Mouse (Mus musculus) skeletal muscle tissue, adult 2 months (tissue): ENCODE data around the gene Gipc3.

Source experiments
- DNase-seq: peaks from one replicate; pipeline ENCODE4 v3.0.0-alpha.2; 2012; ENCODE audit warnings: low read depth, low spot score

Gipc3 gene

DNA sequence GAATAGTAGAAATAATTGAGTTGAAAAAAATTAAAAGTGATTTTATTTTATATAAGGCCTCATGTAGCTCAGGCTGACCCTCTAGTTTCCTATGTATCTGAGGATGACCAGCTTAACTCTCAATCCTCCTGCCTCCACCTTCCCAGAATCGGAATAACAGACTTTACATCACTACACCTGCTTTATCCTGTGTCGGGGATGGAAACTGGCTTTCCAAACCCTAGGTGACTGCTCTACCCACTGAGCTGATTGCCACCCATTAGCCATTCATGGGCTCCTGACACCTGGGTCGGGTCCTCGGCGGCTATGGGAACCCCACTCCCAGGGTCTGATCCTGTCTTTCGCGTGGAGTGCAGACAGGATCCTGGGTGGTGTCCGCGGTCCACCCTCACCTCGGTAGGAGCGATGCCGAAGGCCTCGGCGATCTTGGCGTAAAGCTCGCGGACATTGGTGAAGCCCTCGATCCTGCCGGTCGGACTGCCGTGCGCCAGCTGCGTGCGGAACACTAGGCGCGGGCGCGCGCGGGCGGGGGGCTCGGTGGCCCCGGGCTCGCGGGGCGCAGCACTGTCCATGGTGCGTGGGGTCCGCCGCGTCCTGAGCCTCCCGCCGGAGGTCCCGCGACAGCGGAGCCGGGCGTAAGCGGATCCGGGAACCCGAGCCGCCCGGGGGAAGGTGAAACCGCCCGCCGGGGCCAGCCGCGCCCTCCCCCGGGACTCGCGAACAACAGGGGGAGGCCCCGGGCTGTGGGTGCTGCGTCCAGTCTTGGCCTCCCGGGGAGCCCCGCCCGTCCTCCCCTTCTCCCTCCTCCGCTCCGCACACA, at the start of gene Gipc3:
Gipc3 (minus strand) TSS at position 581 of the 820 bp plus-strand sequence.
- DNase-seq, result no peak

DNA sequence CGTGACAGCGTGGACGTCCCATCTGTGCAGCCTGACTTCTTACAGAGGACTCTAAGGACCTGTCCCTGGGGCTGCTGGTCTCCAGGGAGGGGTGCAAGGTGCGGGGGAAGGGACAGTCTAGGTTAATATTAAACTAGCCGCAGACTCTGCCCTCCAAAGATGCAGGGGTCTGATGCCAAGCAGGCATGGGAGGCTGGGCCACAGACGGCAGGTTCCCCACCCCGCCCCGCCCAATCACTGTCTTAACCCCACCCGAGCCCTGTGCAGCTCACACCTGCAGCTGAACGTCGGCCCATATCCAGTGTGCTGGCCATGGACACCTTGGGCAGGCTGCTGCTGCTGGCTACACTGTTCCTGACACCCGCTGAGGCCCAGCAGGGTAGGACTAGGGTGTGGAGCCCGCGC, 49.7 kb upstream of the Gipc3 start, which contains the start of gene Smim24:
Smim24 (plus strand) TSS at position 271 of the 405 bp plus-strand sequence.
- no peak for DNase-seq

DNA sequence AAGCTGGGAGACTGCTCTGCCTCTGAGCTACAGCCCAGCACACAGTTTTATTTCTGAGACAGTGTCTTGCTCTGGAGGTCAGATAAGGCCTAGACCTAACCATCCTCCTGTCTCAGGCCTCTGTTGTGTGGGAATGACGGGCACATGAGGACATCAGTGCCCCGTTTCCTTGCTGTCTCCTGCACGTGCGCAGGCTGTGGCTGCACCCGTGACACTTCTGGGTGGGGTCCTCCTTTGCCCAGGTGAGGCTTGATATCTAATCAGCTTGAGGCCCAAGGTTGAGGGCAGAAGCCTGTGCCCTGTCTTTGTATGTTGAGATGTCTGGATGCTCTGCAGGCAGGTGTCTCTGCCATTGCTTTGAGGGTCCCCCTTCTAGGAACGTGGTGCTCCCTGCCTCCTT, 49.2 kb upstream of the Gipc3 start:
- DNase-seq, result no peak

DNA sequence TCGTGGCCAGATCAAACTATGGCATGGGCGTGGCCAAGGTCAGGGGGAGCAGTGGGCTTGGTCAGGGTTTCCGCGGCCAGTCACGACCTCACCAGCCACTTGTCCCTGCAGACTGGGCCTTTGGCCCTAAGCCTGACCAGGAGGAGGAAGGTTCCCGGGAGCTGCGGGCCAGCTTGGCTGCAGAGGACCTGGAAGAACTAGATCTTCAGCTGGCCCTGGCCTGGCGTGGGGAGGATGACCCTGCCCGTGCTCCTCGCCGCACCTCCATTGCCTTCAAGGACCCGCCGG, 47.6 kb upstream of the Gipc3 start:
- no peak for DNase-seq

DNA sequence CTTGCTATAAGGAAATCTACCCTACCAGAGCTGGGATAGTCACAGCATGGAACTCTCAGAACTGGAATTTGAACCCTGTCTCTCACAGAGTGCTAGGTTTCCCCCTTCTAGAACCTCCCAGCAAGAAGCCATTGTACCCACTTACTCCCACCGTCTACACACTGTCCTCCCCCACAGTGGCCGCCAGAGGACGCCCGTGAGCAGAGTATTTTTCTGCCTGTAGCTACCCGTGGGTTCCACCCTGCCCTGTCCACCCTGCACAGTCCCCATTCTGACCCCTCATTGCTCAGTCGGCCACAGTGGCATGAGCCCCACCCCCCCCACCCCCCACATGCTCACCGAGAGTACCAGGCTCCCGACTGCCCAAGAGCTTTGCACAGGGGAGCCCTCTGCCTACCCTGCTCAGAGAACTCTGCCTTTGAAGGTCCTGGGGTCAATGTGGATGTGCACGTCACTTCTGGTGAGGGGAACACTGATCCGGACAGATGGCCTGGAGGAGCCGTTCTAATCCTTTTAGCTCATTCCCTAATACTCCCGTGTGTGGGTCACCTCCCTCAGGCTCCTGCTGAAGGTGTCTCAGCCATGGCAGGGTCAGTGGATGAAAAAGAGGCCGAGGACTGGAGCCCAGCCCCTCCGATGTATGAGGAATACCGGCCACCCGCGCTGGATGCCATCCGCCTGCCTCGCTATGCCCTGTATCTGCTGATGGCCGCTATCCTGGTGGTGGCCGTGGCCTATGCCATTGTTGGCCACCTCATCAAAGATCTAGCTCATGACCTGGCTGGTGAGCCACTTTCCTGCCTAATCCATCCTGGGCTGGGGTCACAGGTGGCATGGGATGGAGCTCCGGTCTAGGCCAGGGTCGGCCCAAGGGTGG, 47.0 kb upstream of the Gipc3 start:
- no peak for DNase-seq

DNA sequence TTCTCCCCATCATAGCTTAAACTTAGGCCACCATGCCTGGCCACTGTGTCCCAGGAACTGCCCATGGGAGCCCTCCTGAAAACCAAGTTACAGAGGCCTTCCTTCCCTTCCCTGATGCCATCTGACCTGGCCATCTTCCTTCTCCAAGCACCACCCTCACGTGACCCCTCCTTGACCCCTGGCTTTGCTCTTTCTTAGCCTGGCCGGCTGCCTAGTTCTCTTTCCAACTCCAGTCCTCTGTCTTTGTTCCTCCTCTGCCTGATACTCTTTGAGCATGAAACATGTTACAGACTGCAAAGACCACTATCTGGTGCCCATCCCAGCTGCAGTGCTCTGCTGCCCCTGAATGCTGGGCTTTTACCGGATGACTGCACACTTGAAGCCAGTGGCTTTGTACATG, 46.3 kb upstream of the Gipc3 start:
- DNase-seq, result no peak

DNA sequence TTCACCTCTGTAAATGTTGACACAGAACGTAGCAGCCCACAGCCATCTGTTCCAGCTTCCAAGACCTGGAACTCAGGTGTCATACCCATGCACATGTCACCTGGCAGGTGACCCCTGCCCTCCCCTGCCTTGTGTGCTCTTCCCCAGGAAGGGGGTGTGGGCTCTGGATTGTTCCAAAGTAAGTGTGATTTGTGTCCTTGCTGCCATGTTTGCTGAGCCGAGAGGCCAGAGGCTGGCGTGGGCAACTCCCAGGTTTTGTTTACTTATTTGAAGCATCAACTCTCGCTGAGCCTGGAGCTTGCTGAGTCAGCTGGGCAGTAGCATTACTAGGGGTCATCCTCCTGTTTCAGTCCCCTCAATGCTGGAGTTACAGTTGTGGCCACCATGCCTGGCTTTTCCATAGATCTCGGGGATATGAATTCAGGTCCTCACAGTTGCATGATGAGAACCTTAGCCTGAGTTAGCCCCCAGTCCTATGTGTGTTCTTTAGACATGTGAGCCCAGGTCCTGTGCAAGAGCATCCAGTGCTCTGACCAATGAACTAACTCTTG, 45.5 kb upstream of the Gipc3 start, which contains the start of gene Gm48552:
Gm48552 (plus strand) TSS at position 501 of the 551 bp plus-strand sequence.
- no peak for DNase-seq

DNA sequence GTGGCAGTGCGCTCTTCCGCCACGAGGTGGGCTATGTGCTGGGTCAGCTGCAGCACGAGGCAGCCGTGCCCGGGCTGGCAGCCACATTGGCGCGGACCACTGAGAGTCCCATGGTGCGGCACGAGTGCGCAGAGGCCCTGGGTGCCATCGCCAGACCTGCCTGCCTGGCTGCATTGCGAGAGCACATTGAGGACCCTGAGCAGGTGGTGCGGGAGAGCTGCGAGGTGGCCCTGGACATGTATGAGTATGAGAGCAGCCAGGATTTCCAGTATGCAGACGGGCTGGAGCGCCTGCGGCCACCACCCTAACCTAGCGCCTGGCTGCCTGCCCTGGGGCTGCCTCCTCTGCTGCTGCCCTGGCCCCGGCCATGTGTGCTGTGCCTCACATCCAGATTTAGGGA, 44.6 kb upstream of the Gipc3 start:
- no peak for DNase-seq

DNA sequence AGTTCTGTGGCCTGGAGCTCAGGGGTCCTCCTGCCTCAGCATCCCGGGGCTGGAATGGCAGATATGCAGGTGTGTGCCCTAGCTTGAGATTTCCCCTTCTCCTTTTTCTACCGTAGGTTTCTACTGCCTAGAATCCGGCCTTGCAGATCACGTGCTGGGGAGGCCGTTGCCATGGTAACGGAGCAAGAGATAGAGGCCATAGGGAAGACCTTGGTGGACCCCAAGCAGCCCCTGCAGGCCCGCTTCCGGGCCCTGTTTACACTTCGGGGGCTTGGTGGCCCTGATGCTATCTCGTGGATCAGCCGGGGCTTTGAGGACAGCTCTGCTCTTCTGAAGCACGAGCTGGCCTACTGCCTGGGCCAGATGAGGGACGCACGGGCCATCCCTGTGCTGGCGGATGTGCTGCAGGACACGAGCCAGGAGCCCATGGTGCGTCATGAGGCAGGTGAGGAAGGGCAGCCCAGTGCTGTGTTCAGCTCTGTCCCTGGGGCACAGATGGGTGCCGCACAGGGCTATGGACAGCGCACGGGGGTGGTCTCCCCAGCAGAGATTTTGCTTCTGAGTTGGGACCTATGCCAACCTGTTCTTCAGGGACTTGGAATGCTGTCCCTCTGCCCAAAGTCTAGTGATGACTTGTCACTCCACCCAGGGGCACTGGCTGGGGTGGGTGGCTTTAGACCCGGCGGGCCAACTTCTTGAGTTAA, 42.7 kb upstream of the Gipc3 start:
- no peak for DNase-seq

DNA sequence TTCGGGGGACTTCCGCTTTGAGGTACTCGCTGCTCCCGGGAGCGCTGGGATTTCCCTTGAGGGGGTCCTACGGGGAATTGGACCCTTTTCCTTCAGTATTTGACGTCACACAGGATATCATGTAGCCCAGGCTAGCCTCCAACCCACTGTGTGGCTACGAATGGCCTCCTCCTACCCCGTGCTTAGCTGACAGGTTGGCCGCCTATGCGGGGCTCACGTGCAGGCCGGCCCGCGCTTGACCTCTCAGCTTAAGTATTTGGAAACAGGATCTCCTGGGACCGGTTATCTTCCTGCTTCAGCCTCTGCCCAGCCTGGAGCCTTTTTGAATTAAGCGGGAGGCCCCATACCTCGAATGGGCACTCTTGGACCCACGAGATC, 41.5 kb upstream of the Gipc3 start:
- no peak for DNase-seq

DNA sequence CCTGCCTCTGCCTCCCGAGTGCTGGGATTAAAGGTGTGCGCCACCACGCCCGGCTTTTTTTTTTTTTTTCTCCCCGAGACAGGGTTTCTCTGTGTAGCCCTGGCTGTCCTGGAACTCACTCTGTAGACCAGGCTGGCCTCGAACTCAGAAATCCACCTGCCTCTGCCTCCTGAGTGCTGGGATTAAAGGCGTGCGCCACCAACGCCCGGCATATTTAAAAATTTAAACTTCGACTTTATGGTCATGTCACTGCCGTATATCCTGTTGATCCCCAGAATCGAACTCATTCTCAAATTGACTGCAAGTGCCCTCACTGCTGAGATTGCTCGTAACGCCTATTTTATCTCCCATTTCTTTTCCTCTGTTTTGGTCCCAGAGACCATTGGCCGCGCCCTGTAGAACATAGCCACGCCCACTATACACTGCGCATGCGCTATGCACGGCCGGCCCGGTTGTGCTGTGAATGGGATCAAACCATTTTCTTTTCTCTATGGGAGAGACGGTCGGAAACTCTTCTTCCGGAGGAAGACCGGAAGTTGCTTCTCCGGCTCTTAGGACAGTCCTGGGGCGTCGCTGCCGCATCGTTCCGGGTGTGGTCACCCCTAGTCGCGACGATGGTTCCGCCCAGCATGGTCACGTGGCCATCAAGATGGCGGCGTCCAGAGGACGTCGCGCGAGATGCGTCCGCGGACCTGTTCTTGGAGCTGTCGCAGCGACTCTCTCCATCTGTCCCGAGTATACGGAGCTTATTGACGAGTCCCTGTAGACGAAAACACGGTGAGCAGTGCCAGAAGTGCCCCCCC, 40.9 kb upstream of the Gipc3 start, which contains the start of the genes Dohh and Gm48551:
Dohh (plus strand) TSS at position 627 of the 803 bp plus-strand sequence.
Gm48551 (plus strand) TSS at position 665 of the 803 bp plus-strand sequence.
- peak; percentile 99 for DNase-seq

DNA sequence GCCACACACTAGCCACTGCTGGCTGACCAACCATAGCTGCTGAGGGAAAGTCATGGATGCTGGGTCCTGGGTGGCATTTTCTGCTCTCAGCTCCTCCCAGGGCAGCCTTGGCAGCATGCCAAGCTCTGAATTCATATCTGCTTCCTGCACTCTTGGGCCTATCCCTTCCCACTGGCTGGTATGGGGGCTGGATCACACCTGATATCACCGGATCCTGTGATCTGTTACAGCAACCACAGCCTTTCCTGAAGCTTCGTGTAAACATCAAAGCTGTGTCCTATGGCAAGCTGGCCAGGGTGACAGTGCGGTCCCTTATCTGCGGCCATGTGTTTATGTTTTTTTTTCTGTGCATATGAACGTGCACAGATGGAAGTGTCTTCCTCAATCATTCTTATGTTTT, 39.0 kb upstream of the Gipc3 start:
- peak; percentile 65 for DNase-seq

DNA sequence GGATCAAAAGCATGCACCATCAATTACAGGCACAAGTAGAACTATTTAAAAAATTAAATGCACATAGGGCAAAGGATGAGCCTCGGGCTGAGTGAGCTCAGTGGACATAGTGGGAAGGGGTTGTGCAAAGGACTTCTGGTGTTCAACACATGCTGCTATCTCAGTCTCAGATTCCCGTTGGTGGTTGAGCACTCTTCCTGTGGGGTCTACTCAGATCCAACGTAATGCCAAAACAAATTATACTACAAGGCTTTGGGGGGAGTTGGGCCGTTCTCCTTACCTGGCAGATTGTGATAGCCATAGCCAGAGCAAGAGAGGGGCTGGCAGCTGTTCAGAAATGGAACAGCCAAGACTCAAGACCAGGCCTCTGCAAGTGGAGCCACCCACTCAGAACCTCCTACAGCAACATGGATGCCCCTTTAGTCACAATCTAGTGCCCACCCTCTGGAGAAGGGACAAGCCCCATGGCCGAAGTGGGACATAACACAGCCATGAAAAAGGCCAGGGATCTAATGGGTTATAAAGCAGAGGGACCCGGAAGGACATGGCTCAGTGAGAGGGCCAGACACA, 36.8 kb upstream of the Gipc3 start:
- DNase-seq, result no peak

DNA sequence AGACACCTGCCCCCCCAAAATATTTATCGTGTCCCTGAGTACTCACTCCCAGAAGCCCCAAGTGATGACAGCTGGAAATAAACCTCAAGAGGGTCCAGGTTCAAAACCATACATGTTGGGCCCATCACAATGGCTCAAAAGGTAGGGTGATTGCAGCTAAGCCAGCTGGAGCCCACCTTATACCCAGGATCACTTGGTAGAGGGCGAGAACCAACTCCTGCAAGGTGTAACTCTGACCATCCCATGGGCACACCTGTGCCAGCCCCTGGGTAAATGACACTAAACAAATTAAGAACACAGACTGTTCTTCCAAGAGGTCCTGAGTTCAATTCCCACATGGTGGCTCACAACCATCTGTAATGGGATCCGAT, 36.1 kb upstream of the Gipc3 start:
- DNase-seq, result no peak

DNA sequence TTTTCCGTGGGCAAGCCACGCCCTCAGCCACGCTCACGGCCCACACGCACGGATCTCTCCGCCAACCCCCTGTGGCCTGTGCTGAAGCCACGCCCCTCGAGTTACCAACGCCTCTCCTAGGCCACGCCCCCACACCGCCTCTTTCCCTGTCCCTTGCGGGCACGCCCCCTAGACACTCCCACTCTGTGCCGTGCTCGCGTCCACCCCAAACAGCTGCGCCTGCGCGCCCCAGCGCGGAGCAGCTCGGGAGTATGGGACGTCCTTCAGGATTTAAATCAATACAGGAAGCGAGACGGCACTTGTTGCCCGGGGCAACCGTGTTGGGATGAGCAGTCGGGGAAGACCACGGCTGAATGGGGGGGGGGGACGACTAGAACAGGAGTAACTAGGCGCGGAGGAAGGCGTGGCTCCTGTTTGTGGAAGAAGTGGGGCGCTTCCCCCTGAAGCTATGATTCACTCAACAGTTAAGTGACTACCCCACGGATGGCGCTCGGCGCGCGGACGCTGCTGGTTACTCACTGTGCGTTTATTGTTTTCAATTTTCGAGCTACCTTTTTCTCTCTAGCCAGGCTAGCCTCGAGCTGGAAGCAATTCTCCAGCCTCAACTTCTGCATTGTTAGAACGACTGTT, 35.6 kb upstream of the Gipc3 start:
- peak; percentile 100 for DNase-seq

DNA sequence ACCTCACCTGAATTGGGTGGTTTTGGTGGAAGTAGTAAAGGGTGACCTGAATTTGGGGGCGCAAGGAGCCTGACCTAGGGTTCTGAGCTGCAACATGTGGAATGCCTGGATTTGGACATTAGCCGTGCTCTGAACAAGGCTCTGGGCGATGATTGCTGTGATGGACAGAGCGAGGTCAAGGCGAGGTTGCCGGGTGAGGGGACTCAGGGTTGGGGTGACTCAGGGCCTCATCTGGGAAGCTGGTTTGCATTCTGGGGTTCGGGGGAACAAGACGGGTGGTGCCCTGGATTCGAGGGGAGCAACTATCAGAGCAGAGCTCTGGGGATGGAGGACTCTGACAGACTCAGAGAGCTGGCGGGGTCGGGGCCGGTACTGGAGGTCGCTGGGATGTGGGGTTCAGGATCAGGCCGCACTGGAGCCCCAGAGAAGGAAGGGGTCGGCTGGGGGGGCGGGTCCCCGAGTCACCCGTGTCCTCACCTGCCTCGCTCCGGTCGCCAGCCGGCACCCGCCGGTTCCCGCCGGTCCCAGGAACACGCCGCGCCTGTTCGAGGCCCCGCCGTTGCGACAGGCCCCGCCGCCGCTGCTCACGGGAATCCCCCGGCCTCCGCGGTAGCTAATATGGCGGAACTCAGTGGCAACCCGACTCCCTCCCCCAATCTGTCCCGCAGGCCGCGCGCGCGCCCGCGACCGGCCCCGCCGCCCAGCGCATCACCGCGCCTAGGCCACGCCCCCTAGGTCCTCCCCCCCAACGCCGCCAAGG, 34.9 kb upstream of the Gipc3 start, which contains the start of gene Fzr1:
Fzr1 (minus strand) TSS at position 724 of the 760 bp plus-strand sequence.
- no peak for DNase-seq

DNA sequence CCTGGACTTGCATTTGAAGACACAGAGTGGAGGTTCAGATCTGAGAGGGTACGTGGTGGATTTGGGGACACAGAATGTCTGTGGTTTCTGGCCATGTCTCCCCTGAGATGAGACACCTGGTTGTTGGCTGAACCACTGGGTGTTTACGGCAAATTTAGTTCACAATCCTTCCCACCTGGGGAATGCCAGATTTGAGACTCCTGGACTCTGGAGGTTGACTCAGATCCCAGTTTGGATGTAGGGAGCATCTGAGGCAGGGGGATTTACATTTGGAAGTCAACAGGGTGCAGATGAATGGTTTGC, 34.2 kb upstream of the Gipc3 start:
- DNase-seq, result no peak

DNA sequence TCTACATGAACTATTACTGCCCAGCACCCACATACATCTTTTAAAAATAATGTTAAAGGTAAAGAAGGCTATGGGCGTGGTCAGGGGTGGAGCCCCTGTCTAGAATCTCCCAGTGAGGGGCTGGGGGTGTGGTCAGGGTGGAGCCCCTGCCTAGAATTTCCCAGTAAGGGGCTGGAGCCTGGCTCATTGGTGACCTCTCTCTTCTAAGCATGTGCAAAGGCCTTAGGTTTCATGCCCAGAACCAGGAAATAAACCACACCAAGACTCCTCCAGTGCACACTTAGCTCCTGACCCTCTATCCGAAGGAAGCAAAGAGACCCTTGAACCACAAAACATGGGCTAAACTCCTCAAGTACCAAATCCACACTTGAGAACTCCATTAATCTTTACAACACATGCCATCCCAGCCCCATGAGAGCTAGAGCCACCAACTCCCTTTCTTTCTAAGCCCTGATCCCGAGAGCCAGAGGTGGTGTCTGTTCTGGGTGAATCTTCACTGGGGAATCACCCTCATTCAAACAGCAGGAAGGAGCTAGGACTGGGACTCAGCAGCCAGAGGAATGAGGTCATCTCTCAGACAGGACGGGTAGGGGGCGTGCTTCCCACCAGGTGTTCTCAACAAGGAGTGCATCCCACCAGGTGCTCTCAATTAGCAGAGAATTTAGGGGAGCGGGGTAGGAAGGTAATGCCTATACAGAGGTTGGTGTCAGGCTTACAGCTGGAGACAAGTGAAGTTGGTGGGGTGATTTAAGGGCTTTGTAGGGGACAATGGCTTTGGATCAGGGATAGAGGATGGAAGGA, 33.7 kb upstream of the Gipc3 start:
- no peak for DNase-seq

DNA sequence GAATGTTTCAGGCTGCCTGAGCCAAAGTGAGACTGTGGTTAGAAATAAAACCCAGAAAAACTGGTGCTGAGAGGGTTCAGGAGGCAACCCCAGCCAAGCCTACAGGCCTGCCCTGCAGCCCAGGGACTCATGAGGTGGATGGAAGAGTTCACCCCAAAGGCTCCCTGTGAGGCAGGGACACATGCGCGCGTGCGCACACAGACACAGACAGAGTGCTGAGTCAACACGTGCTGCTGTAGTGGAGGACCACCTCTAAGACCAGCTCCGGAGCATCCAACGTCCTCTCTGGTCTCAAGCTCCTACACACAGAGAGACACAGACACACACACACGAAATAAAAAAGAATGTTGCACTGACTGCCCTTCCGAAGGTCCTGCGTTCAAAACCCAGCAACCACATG, 32.3 kb upstream of the Gipc3 start:
- no peak for DNase-seq
